Mouse (Mus musculus) kidney, postnatal 0 days (tissue): ENCODE results near the gene Stk19. TPM values are rescaled to one million over a fixed set of nuclear protein-coding genes. Genes with fewer than 3 reads are reported as not detected.

Source experiments
- ATAC-seq: fragments of 200-750 bp; cut with Nextera tagmentation; replicated peaks from 2 replicates; pipeline ENCODE4 v1.8.0; 2017; ENCODE audit warnings: low read depth, moderate number of reproducible peaks, moderate TSS enrichment, moderate library complexity; ENCODE audit not compliant: low FRiP score
- DNase-seq: peaks from one replicate; pipeline ENCODE4 v3.0.0-alpha.2; 2016; ENCODE audit warnings: low spot score
- H3K27ac ChIP-seq: fragments of 300-500 bp; sonication (generic); 2 replicates; pipeline ENCODE4 v1.5.1; 2014; ENCODE audit warnings: mild to moderate bottlenecking
- H3K27me3 ChIP-seq: fragments of 300-500 bp; sonication (generic); 2 replicates; pipeline ENCODE4 v1.6.1; 2014; ENCODE audit warnings: low read length, mixed read lengths; ENCODE audit not compliant: insufficient read depth
- H3K36me3 ChIP-seq: fragments of 300-500 bp; sonication (generic); 2 replicates; pipeline ENCODE4 v1.6.1; 2014; ENCODE audit warnings: low read length, mixed read lengths; ENCODE audit not compliant: insufficient read depth
- H3K4me1 ChIP-seq: fragments of 300-500 bp; sonication (generic); replicated peaks from 2 replicates; pipeline ENCODE4 v1.6.1; 2014; ENCODE audit warnings: antibody characterized with exemption, low read length, mixed read lengths; ENCODE audit not compliant: insufficient read depth
- H3K4me2 ChIP-seq: fragments of 300-500 bp; sonication (generic); 2 replicates; pipeline ENCODE4 v1.6.1; 2014; ENCODE audit warnings: mild to moderate bottlenecking, low read length, moderate library complexity, mixed read lengths
- H3K4me3 ChIP-seq: fragments of 300-500 bp; sonication (generic); replicated peaks from 2 replicates; pipeline ENCODE4 v1.5.1; 2014; ENCODE audit warnings: low read depth, low read length
- H3K9ac ChIP-seq: fragments of 300-500 bp; sonication (generic); 2 replicates; pipeline ENCODE4 v1.6.1; 2014; ENCODE audit warnings: low read depth, low read length
- H3K9me3 ChIP-seq: fragments of 300-500 bp; sonication (generic); replicated peaks from 2 replicates; pipeline ENCODE4 v1.6.1; 2016; ENCODE audit warnings: low read length, inconsistent platforms, mixed read lengths
- CTCF ChIP-seq: IDR thresholded peaks from 2 replicates; pipeline ENCODE4 v1.5.1; 2016; ENCODE audit warnings: antibody characterized with exemption, low read depth, mild to moderate bottlenecking, moderate library complexity
- WGBS: fragments of 180-500 bp; shearing (Covaris S2); extraction: QIAGEN DNeasy Blood & Tissue Kit; methylation state at CpG from one replicate; pipeline ENCODE4 v1.1.7; 2014; 5-methylcytosine and 5-hydroxymethylcytosine counted together
- polyA plus RNA-seq: library from polyadenylated mRNA; unstranded; fragments of >200 nt; fragmentation: Nextera tagmentation; extraction: Ambion mirVana; gene quantifications from 2 replicates; pipeline ENCODE4 v1.2.1, GENCODE M21; 2015

The Stk19 gene
- polyA plus RNA-seq, 1 experiment from 2014 or later, result 30.8 TPM

DNA sequence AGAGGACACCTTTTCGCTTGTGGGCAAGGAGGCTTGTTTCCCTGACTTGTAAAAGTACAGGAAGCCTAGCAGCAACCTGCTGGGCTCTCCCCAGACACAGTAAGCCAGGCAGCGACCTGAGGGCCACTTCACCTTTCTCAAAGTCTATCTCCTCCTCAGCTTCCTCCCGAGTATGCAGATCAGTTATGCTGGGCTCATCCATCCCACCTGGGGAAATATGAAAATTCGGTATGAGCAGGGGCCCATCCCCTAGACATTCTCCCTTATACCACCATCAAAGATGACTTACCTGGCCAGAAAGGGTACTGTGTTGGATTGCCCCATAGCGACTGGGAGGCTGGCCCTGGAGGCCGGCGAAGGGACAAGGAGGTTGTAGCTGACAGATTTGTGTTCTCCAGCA lies 10.9 kb upstream of the Stk19 start:
- no peak overlapping the region for H3K4me2 ChIP-seq
- H3K4me3 ChIP-seq, result no peak overlapping the region
- no peaks in the 10 kb centered on the region for H3K9me3 ChIP-seq
- no peak for DNase-seq
- no peak overlapping the region for H3K9ac ChIP-seq
- H3K4me1 ChIP-seq, result peaks cover 8% of the 10 kb centered on the region
- H3K27me3 ChIP-seq, result no peaks in the 10 kb centered on the region
- no peak for TF ChIP-seq CTCF
- peaks cover 53% of the 10 kb centered on the region for H3K36me3 ChIP-seq
- no peak overlapping the region for H3K27ac ChIP-seq
- WGBS, result 91% methylated on average over 7 of the region's 7 CpGs
- ATAC-seq, result no peak

DNA sequence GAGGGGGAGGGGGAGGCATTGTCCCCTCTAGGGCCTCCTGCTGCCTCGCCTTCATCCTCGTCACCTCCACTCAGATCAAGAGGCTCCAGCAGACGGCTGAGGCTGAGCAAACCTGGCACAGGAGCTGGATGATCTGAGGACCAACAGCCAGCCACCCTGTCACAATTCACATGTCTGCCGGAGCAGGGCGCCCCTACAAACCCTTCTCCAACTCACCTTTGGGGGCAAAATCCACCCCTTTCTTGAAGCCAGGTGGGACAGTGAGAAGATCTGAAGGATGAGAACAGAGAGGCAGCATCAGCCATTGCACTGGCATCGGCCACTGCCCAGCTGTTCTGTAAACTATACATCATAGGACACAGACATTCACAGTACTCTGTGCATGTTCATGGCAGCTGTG lies 10.4 kb upstream of the Stk19 start:
- Histone ChIP-seq H3K36me3 (peaks cover 51% of the 10 kb centered on the region), H3K4me3 (no peak overlapping the region), H3K27me3 (no peaks in the 10 kb centered on the region), H3K9ac (no peak overlapping the region), H3K4me1 (peaks cover 8% of the 10 kb centered on the region), H3K27ac (no peak overlapping the region), H3K4me2 (no peak overlapping the region), H3K9me3 (no peaks in the 10 kb centered on the region)
- no peak for ATAC-seq
- DNase-seq, result no peak
- TF ChIP-seq CTCF, result no peak
- WGBS, result 89% methylated on average over 6 of the region's 6 CpGs

DNA sequence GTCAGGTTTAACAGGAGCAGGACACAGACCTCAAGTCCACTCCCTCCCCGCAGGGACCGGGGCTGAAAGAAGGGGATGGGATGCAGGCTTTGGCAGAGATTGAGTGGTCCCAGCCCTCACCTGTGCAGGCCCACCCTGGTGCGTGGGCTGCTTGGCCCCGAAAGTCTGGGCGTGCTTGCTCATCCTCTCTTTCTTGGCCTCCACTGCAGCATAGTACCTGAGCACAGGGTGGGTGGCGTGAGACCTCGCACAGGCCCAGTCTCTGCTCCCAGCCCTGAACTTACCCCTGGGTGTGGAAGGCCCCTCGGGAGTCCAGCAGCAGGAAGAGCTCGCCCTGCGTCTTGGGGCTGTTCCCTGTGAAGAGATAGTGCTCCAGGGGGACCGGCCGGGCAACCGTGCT lies 8.1 kb upstream of the Stk19 start:
- H3K4me3 ChIP-seq, result no peak overlapping the region
- no peaks in the 10 kb centered on the region for H3K4me1 ChIP-seq
- no peak overlapping the region for H3K9ac ChIP-seq
- TF ChIP-seq CTCF, result no peak
- H3K9me3 ChIP-seq, result no peaks in the 10 kb centered on the region
- no peaks in the 10 kb centered on the region for H3K27me3 ChIP-seq
- no peak for DNase-seq
- WGBS, result 94% methylated on average over 13 of the region's 13 CpGs
- H3K36me3 ChIP-seq, result peaks cover 69% of the 10 kb centered on the region
- H3K27ac ChIP-seq, result no peak overlapping the region
- ATAC-seq, result no peak
- no peak overlapping the region for H3K4me2 ChIP-seq

DNA sequence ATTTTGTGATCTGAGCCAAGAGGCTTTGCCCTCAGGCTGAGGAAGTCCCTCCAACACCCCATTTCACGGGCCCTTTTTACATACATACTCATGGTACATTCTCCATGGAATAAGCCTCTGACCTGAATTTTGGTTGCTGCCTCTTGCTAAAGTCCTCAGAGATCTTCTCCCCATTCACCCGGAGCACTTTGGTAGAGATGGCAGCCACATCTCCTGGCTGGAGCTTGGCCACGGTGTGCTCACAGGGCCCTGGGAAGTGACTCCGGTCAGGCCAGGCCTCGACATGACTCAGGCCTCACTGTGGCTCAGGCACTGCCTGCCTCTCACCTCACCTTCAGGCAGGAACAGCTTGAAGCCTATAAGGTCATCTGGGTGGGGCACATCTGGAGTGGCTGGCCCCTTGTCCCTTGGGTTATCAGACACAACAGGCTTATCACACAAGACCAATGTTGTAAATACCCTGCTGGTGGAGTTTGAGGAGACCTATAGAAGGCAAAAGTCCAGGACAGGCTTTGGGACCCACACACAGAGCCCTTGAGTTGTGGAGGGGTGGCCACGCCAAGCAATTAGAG lies 4.1 kb upstream of the Stk19 start:
- 83% methylated on average over 6 of the region's 6 CpGs for WGBS

DNA sequence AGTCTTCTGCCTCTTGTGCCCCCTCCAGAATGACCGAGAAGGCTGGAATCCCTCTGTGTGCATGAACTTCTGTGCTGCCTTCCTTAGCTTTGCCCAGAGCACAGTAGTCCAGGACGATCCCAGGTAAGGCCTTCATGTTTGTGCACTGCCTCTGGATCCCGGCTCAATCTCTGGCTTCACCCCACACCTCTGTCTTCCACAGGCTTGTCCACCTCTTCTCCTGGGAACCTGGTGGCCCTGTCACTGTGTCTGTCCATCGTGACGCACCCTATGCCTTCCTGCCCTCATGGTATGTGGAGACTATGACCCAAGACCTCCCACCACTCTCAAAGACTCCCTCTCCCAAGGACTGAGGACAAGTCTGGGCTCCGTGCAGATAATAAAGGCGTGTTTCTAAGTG lies 2.0 kb upstream of the Stk19 start:
- WGBS, result 89% methylated on average over 7 of the region's 7 CpGs
- ATAC-seq (no peak), DNase-seq (no peak)
- H3K27ac ChIP-seq, result no peak overlapping the region
- no peaks in the 10 kb centered on the region for H3K9me3 ChIP-seq
- H3K9ac ChIP-seq, result no peak overlapping the region
- H3K4me3 ChIP-seq, result no peak overlapping the region
- H3K4me1 ChIP-seq, result peaks cover 5% of the 10 kb centered on the region; the same call in 1 of the 2 replicates
- no peak overlapping the region for H3K4me2 ChIP-seq
- no peak for TF ChIP-seq CTCF
- peaks cover 38% of the 10 kb centered on the region for H3K36me3 ChIP-seq
- H3K27me3 ChIP-seq, result no peaks in the 10 kb centered on the region

More for the DNA sequence above, 4.1 kb upstream of the Stk19 start:
- ATAC-seq (no peak), DNase-seq (no peak)
- no peak for TF ChIP-seq CTCF
- Histone ChIP-seq H3K36me3 (peaks cover 52% of the 10 kb centered on the region), H3K4me1 (peaks cover 4% of the 10 kb centered on the region; the same call in 1 of the 2 replicates), H3K4me3 (no peak overlapping the region), H3K27ac (no peak overlapping the region), H3K9ac (no peak overlapping the region), H3K27me3 (no peaks in the 10 kb centered on the region), H3K4me2 (no peak overlapping the region), H3K9me3 (no peaks in the 10 kb centered on the region)

DNA sequence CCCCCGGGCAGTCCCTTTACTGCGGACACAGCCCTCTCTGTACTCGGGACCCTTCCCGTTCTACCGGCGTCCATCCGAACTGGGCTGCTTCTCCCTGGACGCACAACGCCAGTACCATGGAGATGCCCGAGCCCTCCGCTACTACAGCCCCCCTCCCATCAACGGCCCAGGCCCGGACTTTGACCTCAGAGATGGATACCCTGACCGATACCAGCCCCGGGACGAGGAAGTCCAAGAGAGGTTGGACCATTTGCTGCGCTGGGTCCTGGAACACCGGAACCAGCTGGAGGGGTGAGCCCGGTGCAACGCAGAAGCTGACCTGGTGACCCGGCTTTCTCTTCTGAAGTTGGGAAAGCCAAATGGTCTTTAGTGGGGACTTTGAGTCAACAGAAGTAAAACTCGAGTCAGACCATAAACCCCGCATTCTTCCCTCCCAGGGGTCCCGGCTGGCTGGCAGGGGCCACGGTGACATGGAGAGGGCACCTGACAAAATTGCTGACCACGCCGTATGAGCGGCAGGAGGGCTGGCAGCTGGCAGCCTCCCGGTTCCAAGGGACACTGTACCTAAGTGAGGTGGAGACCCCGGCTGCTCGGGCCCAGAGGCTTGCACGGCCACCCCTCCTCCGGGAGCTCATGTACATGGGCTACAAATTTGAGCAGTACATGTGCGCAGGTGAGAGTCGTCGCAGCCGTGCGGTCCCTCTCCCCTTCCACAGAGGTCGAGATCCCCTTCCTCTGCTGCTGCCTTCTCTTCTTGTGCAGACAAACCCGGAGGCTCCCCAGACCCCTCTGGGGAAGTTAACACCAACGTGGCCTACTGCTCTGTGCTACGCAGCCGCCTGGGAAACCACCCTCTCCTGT lies 949 bp upstream of the Stk19 start:
- Histone ChIP-seq H3K27me3 (no peaks in the 10 kb centered on the region), H3K4me3 (peak overlapping the region; percentile 80), H3K4me2 (peak overlapping the region; percentile 83), H3K4me1 (peaks cover 5% of the 10 kb centered on the region; the same call in 1 of the 2 replicates), H3K27ac (peak overlapping the region; percentile 75), H3K9me3 (no peaks in the 10 kb centered on the region), H3K9ac (peak overlapping the region; percentile 72), H3K36me3 (peaks cover 36% of the 10 kb centered on the region)
- WGBS, result 22% methylated on average over 43 of the region's 43 CpGs
- no peak for TF ChIP-seq CTCF
- peak; percentile 15 for DNase-seq
- peak; percentile 14 for ATAC-seq
